Mouse (Mus musculus): ENCODE measurements around the gene Ptprg.

DNA sequence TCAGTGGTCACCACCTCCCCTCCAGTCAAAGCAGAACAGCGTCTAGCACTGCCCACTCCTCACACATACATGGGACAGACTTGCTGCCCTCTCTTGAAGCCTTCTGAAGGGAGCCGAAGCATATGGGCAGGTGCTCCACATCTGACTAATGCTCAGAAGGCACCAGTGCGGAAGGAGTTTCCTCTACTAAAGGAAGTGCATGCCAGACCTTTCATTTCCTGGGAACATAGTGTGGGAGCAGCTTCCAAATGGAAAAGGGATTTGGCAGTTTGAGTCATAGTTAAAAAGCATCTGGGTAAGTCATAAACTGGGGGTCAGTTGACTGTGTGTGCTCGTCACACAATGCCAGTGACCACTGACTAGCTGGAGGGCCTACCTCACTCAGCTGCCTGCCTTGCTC lies 288.3 kb downstream of the Ptprg start:
- no peak for TF ChIP-seq CTCF (IDR thresholded peaks at IDR 0.05)
- TF ChIP-seq POLR2A (IDR thresholded peaks at IDR 0.05; ENCODE audit: insufficient read depth, low read depth, low read length) = peak; percentile 49; the same call in 1 of the 2 replicates
- TF ChIP-seq EP300 (IDR thresholded peaks at IDR 0.05; ENCODE audit: insufficient read depth, low read depth, low read length) = peak; percentile 77; the same call in 1 of the 2 replicates
